Mouse (Mus musculus) midbrain, embryonic 11.5 days (tissue): ENCODE measurements at regions not wholly inside any gene's neighbourhood (a gene's known extent, or its start where the extent isn't known, plus 50 kb on each side); places are given as distances from the start of the nearest gene placed in this dataset.

Experiments
- ATAC-seq: fragments of 200-750 bp; cut with Nextera tagmentation; 2 replicates; pipeline ENCODE4 v1.8.0; 2017; ENCODE audit warnings: moderate TSS enrichment, moderate library complexity; ENCODE audit not compliant: low FRiP score
- DNase-seq: peaks from one replicate; pipeline ENCODE4 v3.0.0; 2015; ENCODE audit warnings: low spot score; ENCODE audit errors: missing footprints
- H3K27ac ChIP-seq: fragments of 300-500 bp; sonication (generic); 2 replicates; pipeline ENCODE4 v1.5.1; 2014; ENCODE audit warnings: low read depth, low read length
- H3K27me3 ChIP-seq: fragments of 300-500 bp; sonication (generic); 2 replicates; pipeline ENCODE4 v1.6.1; 2014; ENCODE audit warnings: mild to moderate bottlenecking, low read length, moderate library complexity, mixed read lengths; ENCODE audit not compliant: control insufficient read depth, insufficient read depth
- H3K36me3 ChIP-seq: fragments of 300-500 bp; sonication (generic); 2 replicates; pipeline ENCODE4 v1.6.1; 2014; ENCODE audit warnings: mild to moderate bottlenecking, low read length, moderate library complexity, mixed read lengths; ENCODE audit not compliant: control insufficient read depth, insufficient read depth
- H3K4me1 ChIP-seq: fragments of 300-500 bp; sonication (generic); 2 replicates; pipeline ENCODE4 v1.6.1; 2014; ENCODE audit warnings: low read length; ENCODE audit not compliant: control insufficient read depth, insufficient read depth
- H3K4me2 ChIP-seq: fragments of 300-500 bp; sonication (generic); 2 replicates; pipeline ENCODE4 v1.6.1; 2014; ENCODE audit warnings: mild to moderate bottlenecking, moderate library complexity
- H3K4me3 ChIP-seq: fragments of 300-500 bp; sonication (generic); 2 replicates; pipeline ENCODE4 v1.5.1; 2014; ENCODE audit warnings: low read depth, low read length
- H3K9ac ChIP-seq: fragments of 300-500 bp; sonication (generic); 2 replicates; pipeline ENCODE4 v1.6.1; 2014; ENCODE audit warnings: low read length
- H3K9me3 ChIP-seq: fragments of 300-500 bp; sonication (generic); 2 replicates; pipeline ENCODE4 v1.6.1; 2016; ENCODE audit warnings: low read length; ENCODE audit not compliant: control insufficient read depth
- WGBS: fragments of 180-500 bp; shearing (Covaris S2); extraction: QIAGEN DNeasy Blood & Tissue Kit; methylation state at CpG from one replicate; pipeline ENCODE4 v1.1.7; 2014; 5-methylcytosine and 5-hydroxymethylcytosine counted together

- no peaks in the 10 kb centered on the region for H3K36me3 ChIP-seq
- no peak for ATAC-seq
- no peak overlapping the region for H3K27ac ChIP-seq
- no peak overlapping the region for H3K9ac ChIP-seq
- no peak for DNase-seq
- H3K27me3 ChIP-seq: no peaks in the 10 kb centered on the region
- H3K4me1 ChIP-seq: peaks cover 3% of the 10 kb centered on the region; the same call in 1 of the 2 replicates
- H3K9me3 ChIP-seq: no peaks in the 10 kb centered on the region
- H3K4me2 ChIP-seq: no peak overlapping the region
- H3K4me3 ChIP-seq: no peak overlapping the region
Measured at GRCm38 (mm10) chr1:137545666-137546065, 585.4 kb upstream of the Nr5a2 start.

- DNase-seq (no peak), ATAC-seq (no peak)
Measured at GRCm38 (mm10) chr1:137543828-137544227, 583.6 kb upstream of the Nr5a2 start.

GRCm38 (mm10) chr1:137541453-137541852 is 581.2 kb upstream of the Nr5a2 start:
- Histone ChIP-seq H3K27ac (no peak overlapping the region), H3K36me3 (no peaks in the 10 kb centered on the region), H3K9ac (no peak overlapping the region), H3K4me3 (no peak overlapping the region), H3K4me2 (no peak overlapping the region), H3K9me3 (no peaks in the 10 kb centered on the region), H3K4me1 (peaks cover 3% of the 10 kb centered on the region; the same call in 1 of the 2 replicates), H3K27me3 (no peaks in the 10 kb centered on the region)
- WGBS: 85% methylated on average over 9 of the region's 9 CpGs
- ATAC-seq: no peak
- DNase-seq: no peak

More at GRCm38 (mm10) chr1:137543828-137544227, 583.6 kb upstream of the Nr5a2 start:
- H3K9me3 ChIP-seq: no peaks in the 10 kb centered on the region
- no peaks in the 10 kb centered on the region for H3K27me3 ChIP-seq
- H3K36me3 ChIP-seq: no peaks in the 10 kb centered on the region
- H3K9ac ChIP-seq: no peak overlapping the region
- no peak overlapping the region for H3K27ac ChIP-seq
- WGBS: 87% methylated on average over 3 of the region's 3 CpGs
- H3K4me2 ChIP-seq: no peak overlapping the region
- H3K4me1 ChIP-seq: peaks cover 3% of the 10 kb centered on the region; the same call in 1 of the 2 replicates
- H3K4me3 ChIP-seq: no peak overlapping the region

- no peak for ATAC-seq
- Histone ChIP-seq H3K4me3 (no peak overlapping the region), H3K4me2 (no peak overlapping the region), H3K27me3 (no peaks in the 10 kb centered on the region), H3K36me3 (no peaks in the 10 kb centered on the region), H3K9me3 (no peaks in the 10 kb centered on the region), H3K27ac (no peak overlapping the region), H3K4me1 (no peaks in the 10 kb centered on the region), H3K9ac (no peak overlapping the region)
- DNase-seq: no peak
- WGBS: 84% methylated on average over 12 of the region's 12 CpGs
Measured at GRCm38 (mm10) chr1:137539424-137540116, 579.3 kb upstream of the Nr5a2 start.

- WGBS: 82% methylated on average over 2 of the region's 2 CpGs
- ATAC-seq (no peak), DNase-seq (no peak)
Measured at GRCm38 (mm10) chr1:137514750-137515149, 554.5 kb upstream of the Nr5a2 start.

GRCm38 (mm10) chr1:137503704-137504422 is 543.6 kb upstream of the Nr5a2 start:
- Histone ChIP-seq H3K9ac (no peak overlapping the region), H3K27ac (no peak overlapping the region), H3K4me2 (no peak overlapping the region), H3K4me1 (no peaks in the 10 kb centered on the region), H3K4me3 (no peak overlapping the region), H3K9me3 (no peaks in the 10 kb centered on the region), H3K36me3 (no peaks in the 10 kb centered on the region), H3K27me3 (no peaks in the 10 kb centered on the region)
- ATAC-seq (no peak), DNase-seq (no peak)
- WGBS: 77% methylated on average over 8 of the region's 8 CpGs

More at GRCm38 (mm10) chr1:137514750-137515149, 554.5 kb upstream of the Nr5a2 start:
- H3K4me2 ChIP-seq: no peak overlapping the region
- no peaks in the 10 kb centered on the region for H3K4me1 ChIP-seq
- H3K36me3 ChIP-seq: no peaks in the 10 kb centered on the region
- no peaks in the 10 kb centered on the region for H3K27me3 ChIP-seq
- H3K4me3 ChIP-seq: no peak overlapping the region
- no peaks in the 10 kb centered on the region for H3K9me3 ChIP-seq
- H3K9ac ChIP-seq: no peak overlapping the region
- no peak overlapping the region for H3K27ac ChIP-seq

GRCm38 (mm10) chr1:137488226-137488625 is 528.0 kb upstream of the Nr5a2 start:
- 93% methylated on average over 5 of the region's 5 CpGs for WGBS
- H3K4me1 ChIP-seq: no peaks in the 10 kb centered on the region
- H3K27me3 ChIP-seq: no peaks in the 10 kb centered on the region
- ATAC-seq (no peak), DNase-seq (no peak)
- H3K4me3 ChIP-seq: no peak overlapping the region
- no peak overlapping the region for H3K9ac ChIP-seq
- no peaks in the 10 kb centered on the region for H3K36me3 ChIP-seq
- no peak overlapping the region for H3K4me2 ChIP-seq
- H3K27ac ChIP-seq: no peak overlapping the region
- no peaks in the 10 kb centered on the region for H3K9me3 ChIP-seq

GRCm38 (mm10) chr1:137478459-137478858 is 518.2 kb upstream of the Nr5a2 start:
- no peak overlapping the region for H3K27ac ChIP-seq
- DNase-seq (no peak), ATAC-seq (no peak)
- H3K4me3 ChIP-seq: no peak overlapping the region
- WGBS: 75% methylated on average over 1 of the region's 1 CpGs
- H3K9me3 ChIP-seq: no peaks in the 10 kb centered on the region
- no peaks in the 10 kb centered on the region for H3K36me3 ChIP-seq
- no peaks in the 10 kb centered on the region for H3K4me1 ChIP-seq
- no peaks in the 10 kb centered on the region for H3K27me3 ChIP-seq
- no peak overlapping the region for H3K4me2 ChIP-seq
- no peak overlapping the region for H3K9ac ChIP-seq

GRCm38 (mm10) chr1:137477239-137477638 is 517.0 kb upstream of the Nr5a2 start:
- H3K27me3 ChIP-seq: no peaks in the 10 kb centered on the region
- H3K4me3 ChIP-seq: no peak overlapping the region
- no peaks in the 10 kb centered on the region for H3K36me3 ChIP-seq
- ATAC-seq (no peak), DNase-seq (no peak)
- H3K9me3 ChIP-seq: no peaks in the 10 kb centered on the region
- no peak overlapping the region for H3K4me2 ChIP-seq
- 91% methylated on average over 3 of the region's 3 CpGs for WGBS
- no peak overlapping the region for H3K9ac ChIP-seq
- H3K4me1 ChIP-seq: no peaks in the 10 kb centered on the region
- no peak overlapping the region for H3K27ac ChIP-seq
